Mouse (Mus musculus): ENCODE results near the gene Stk11ip.

The Stk11ip gene

DNA sequence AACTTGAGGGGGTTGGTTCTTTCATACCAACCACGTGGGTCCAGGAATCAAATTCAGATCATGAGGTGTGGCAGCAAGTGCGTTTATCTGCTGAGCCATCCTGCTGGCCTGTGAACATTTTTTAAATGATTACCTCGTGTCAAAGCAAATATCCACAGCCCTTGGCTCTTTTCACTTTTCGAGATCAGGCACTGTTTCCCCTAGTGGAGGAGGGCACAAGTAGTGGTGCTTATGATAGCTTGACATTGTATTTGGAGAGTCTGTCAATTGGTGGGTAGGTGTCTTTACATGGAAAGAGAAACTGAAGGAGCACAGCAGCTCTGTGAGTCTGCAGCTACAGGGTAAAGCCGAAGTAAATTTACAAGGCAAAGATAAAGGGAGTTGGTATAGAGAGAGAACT, 43.6 kb downstream of the Stk11ip start:
- CTCF ChIA-PET = no interaction called here

- CTCF ChIA-PET = no interaction called here
These were observed 44.3 kb downstream of the Stk11ip start for GRCm38 (mm10) chr1:75565616-75566015.

- CTCF ChIA-PET = no interaction called here
These were observed 49.1 kb downstream of the Stk11ip start for GRCm38 (mm10) chr1:75570403-75570802.

GRCm38 (mm10) chr1:75572776-75573175, 51.4 kb downstream of the Stk11ip start:
- CTCF ChIA-PET = interaction anchor here (0.6 kb wide), 1 partner anchor 27 kb away, joined by 4 read pairs; no protein-coding TSS in a partner anchor

GRCm38 (mm10) chr1:75573715-75574114, 52.4 kb downstream of the Stk11ip start:
- CTCF ChIA-PET = no interaction called here

DNA sequence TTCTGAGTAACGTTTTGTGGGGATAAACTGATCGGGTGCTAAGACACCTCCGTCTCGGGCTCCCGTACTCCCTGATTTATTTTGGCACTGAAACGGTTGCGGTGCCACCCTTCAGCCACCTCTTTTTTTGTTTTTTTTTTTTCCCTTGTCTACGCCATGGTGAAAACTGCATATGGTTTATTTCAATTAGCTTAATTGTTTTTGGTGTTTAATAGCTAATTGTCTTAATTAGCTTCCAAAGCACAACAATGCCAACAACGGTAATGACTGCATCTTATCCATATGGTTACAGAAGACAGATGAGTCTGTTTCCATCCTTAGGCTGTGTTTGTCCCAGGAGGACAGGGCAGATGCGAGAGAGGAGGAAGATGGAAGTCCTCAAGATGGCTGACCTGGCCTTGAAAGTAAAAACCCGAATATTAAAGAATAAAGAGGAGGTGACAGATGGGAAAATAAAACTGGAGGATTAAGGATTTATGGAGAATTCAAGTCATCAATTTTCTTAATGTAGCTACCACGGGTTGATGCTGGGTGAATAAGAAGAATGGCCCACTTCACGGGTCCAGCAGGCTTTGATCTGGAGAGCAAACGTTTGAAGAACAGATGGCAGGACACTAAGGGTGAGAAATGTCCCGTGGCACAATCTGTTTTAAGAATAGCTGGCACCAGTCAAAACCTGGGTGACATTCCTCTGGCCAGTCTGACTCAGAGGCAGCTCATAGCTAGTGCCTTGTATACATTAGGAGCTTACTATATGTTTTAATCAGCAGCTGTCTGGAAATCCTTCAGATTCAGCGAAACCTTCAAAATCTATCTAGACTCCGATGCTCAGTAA, 53.4 kb downstream of the Stk11ip start:
- CTCF ChIA-PET = interaction anchor here (0.6 kb wide), 1 partner anchor 97 kb away, joined by 3 read pairs; no protein-coding TSS in a partner anchor

DNA sequence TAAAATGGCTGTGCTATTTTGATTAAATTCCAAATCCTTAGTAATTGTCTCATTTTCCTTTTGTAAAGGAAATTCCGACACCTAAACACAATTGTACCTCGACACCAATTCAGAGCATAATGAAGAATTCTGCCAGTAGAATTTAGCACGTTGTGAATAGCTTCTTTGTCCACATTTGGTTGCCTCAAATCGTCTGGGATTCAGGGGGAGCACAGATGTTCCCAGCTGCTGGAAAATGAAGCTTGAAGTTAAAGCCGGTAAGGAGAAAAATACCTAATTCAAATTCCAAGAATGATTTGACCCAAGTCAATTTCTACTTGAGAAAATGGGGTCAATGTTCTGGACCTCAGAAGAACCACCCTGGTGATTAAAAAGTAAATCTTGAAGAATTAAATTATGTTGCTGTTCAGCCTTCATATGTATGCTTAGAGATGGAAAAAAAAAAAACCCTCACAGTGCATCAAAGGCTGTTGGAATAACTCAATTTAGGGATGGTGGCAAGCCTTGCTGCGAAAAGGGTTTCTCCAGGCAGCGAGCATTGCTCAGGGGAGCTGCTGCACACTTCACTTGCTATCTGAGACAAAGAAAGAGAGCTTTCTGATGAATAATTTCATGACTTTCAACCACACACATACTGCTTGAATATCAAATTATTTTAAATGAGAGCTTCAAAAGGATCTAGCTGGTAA, 60.8 kb downstream of the Stk11ip start:
- CTCF ChIA-PET = no interaction called here

GRCm38 (mm10) chr1:75582625-75582956, 61.3 kb downstream of the Stk11ip start:
- CTCF ChIA-PET = no interaction called here

- CTCF ChIA-PET = no interaction called here
These were observed 61.7 kb downstream of the Stk11ip start for GRCm38 (mm10) chr1:75583034-75583433.

DNA sequence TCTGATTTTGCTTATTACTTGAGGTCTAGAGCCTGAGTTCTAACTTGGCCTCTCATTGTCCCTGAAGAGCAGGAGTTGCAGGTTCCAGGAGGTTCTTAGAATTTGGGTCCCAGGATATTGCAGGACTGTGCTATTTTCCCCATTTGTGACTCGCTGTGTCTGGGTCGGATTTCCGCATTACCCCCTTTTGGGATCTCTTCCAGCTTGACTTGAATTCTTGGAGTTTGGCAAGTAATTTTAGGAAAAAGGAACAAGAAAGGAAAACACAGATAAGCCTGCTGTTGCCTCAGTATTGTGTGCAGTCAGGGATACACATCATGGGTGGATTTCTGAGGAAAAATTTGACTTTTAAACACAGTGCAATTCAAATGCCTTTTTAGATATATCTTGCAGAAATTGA, 65.5 kb downstream of the Stk11ip start:
- CTCF ChIA-PET = no interaction called here

Data from spleen, embryonic (tissue).